Mouse (Mus musculus): ENCODE measurements around the gene Sec31b.

GRCm38 (mm10) chr19:44496511-44496910 lies 49.2 kb downstream of the Sec31b start:
- TF ChIP-seq EP300 (IDR thresholded peaks at IDR 0.05; ENCODE audit: low read depth in 1 of 2, low read length in 2 of 2) (peak in 1 of 2 experiments; percentile 26; a peak in 1 of 4 replicates), KAT2A (conservative IDR thresholded peaks at IDR 0.05; ENCODE audit: low read depth, low read length) (no peak), CTCF (IDR thresholded peaks at IDR 0.05 in 2 of 3, conservative IDR thresholded peaks at IDR 0.05 in 1 of 3; ENCODE audit: control insufficient read depth in 1 of 3, insufficient read depth in 1 of 3, low read depth in 2 of 3, low read length in 3 of 3, poor library complexity in 1 of 3, severe bottlenecking in 1 of 3) (no peak), POLR2A (IDR thresholded peaks at IDR 0.05; ENCODE audit: control insufficient read depth in 1 of 2, insufficient read depth in 1 of 2, low read depth in 1 of 2, low read length in 2 of 2, poor library complexity in 1 of 2) (no peak), ZC3H11A (IDR thresholded peaks at IDR 0.05; ENCODE audit: low read depth, low read length) (no peak), BHLHE40 (IDR thresholded peaks at IDR 0.05; ENCODE audit: borderline replicate concordance, low read depth, low read length) (no peak), E2F4 (IDR thresholded peaks at IDR 0.05; ENCODE audit: borderline replicate concordance, low read depth, low read length) (no peak), TAL1 (IDR thresholded peaks at IDR 0.05; ENCODE audit: low read length) (no peak), CHD1 (IDR thresholded peaks at IDR 0.05; ENCODE audit: low read depth, low read length) (no peak)

Measured in MEL (cell line).